Mouse (Mus musculus) heart, adult 11 months (tissue): ENCODE results near the gene Nktr.

Experiments used
- DNase-seq: peaks from one replicate; pipeline ENCODE4 v3.0.0; 2022

Gene Nktr

DNA sequence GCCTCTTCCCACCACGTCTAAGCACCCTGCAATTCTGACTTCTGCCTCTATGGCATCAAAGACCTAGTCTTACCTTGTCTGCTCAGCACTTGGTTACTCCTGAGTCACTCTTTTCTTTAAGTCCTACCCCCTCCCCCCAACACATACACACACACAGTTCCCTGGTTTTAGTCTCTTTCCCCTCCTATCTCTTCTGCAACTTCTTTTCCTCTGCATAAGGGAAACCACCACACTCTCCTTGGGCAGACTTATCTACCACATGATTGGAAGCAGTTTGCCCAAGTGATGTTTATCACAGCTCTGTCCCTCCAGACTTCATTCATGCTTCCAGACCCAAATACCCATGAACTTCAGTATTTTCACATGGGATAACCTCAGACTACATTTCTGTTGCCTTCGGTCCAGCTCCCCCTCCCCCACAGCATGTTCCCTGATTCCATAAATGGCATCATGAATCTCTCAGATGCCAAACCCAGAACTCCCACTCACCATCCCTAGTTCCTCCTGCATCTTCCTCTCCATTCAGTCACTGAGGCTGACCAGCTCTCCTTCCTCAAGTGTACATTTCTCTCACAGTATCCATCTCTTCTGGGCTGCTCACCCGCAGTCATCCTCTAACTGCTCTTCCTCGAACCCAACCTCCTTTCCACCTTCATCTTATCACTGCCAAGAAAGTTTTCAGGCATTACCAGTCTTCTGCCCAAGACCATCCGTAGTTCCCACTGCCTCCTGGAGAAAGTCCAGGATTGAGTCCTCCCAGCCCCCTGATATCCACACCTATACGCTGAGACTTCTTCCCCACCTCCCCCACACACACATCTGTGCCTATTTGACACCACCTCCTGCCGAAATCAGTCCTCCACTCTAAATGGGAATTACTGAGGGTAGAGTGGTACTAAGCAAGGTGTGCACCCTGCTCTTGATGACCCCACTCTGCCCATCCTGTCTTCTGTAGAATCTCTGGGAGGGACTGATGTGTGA, 10.2 kb upstream of the Nktr start:
- DNase-seq = peak; percentile 91

DNA sequence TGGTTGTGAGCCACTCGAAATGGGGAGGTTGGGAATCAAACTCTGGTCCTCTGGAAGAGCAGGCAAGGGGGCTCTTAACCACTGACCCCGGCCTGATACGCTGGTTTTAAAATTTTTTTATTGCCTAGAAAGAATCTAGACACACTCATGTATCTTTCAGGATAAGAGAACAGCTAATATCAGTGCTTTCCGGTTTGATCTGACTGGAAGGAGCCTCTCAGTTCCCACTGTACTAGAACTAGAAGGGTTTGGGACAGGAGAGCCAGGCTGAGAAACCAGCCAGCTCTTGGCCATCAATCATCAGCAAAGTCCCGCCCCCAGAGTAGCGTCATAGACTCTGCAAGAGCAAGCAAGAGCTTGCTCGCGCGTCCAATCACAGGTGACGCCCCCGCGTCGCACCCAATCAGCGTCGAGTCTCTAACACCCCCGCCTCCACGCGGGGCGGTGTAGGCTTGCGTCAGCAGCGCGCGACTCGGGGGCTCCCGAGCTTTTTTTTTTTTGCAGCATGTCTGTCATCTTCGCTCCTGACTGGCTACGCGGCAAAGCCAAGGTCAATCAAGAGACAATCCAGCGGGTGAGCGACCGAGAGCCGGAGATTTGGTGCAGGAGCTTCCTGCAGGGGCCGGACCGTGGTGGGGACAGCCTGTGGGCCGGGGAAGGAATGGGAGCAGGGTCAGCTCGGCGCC, 8.9 kb upstream of the Nktr start, which contains the start of gene Ss18l2:
Gene Ss18l2, plus strand, starts transcription at position 432 of the 686 bp plus-strand sequence.
- peak; percentile 100 for DNase-seq

DNA sequence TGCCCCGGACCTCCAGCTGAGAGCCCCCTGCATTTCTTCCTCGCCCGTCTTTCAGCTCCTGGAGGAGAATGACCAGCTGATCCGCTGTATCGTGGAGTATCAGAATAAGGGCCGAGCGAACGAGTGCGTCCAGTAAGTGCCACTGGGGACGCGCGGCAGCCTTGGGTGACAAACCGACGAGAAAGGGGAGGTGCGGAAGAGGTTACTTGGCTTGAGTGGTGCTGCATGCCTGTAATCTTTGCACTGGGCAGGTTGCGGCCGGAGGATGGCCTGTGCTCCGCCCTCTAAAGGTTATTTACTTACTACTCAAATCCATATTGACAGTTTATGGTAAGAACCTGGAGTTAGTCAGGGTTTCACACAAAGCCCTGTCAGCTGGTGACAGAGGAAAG, 8.4 kb upstream of the Nktr start:
- DNase-seq = no peak

DNA sequence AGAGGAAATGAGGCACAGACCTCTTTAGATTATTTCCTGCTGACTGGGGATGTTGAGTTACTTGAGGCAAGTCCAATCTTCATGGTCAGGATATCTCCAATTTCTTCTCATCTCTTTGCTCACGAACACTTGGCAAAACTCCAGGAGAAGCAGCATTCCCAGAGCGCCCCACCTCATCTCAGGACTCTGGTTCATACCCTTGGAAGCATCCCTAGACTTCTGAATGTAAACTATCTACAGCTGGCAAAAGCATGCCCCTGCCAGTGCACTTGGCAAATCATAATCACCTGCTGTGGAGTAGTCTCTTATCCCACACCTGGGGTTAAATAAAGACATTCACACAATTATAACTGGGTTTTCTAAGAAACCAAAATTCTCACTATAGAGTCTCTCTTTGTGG, 1.9 kb upstream of the Nktr start:
- DNase-seq = peak; percentile 90

DNA sequence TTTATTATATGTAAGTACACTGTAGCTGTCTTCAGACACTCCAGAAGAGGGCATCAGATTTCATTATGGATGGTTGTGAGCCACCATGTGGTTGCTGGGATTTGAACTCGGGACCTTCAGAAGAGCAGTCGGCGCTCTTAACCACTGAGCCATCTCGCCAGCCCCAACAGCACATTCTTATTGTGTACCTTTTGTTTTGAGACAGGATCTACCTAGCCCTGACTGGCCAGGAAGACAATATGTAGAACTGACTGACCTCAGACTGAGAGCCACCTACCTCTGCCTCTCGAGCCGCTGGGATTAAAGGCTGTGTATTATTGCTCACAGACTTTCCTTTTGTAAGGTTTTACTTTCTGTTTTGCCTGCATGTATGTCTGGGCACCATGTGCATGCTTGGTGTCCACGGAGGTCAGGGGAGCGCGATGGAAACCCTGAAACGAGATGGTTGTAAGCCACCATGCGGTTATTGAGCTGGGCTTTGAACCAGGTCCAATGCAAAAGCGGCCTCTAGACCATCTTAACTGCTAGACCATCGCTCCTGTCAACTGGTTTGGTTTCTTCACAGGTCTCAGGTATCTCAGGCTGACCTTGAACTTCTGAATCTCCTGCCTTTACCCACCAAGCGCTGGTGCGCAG, 781 bp upstream of the Nktr start:
- no peak for DNase-seq

GRCm38 (mm10) chr9:121719347-121720331, 670 bp downstream of the Nktr start:
- DNase-seq = peak; percentile 89

GRCm38 (mm10) chr9:121740490-121740889, 21.5 kb downstream of the Nktr start:
- no peak for DNase-seq

DNA sequence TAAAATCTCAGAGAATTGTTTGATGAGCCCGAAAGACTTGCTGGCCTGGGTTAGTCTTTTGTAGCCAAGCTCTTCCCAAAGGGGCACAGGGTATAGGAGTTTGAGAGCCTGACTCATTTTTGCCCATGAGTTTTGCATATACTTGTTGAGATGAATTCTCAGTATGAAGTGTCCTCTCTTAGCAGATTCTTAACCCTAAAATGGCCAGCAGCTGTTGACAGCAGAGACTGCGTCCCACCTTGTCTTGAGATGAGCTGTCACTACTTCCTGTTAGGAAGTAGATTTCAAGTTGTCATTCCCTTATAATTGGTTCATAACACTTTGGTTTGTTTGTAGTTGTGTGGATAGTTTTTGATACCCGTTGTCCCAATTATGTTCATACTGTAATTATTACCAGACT, 22.2 kb downstream of the Nktr start:
- DNase-seq = no peak

DNA sequence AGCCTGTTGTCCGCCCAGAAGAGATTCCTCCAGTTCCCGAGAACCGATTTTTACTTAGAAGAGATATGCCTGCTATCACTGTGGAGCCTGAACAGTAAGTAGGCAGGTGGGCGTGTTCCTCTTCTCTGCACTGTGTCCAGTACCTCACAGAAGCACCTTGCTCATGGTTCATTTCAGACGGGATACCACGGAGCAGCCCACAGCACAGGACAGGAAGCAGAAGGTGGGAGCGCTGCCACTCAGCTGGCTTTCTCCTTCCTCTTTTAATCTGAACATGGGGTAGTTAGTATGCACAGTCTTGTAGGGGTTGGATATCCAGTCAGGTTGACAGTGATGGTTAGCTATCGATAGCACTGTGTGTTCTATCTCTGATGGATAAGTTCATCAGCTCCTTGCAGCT, 25.1 kb downstream of the Nktr start:
- DNase-seq = no peak

- DNase-seq = no peak
Observed at GRCm38 (mm10) chr9:121752774-121753173, 33.8 kb downstream of the Nktr start.

DNA sequence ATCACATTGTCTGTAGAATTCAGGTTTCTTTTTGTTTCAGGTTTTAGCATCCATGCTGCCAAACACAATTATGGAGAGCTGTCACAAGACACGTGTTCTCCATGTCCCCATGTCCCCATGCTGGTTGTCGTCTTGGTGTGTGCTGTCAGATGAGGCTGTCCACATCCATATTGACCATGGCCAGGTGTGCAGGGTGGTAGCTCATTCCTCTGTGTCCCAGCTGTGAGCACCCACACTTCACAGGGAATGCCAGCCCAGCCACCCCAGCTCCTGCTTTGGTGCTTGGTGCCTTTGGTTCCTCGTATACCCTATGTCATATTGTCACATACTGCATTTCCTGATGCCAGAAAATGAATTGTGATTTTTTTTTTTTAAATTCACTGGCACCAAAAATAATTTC, 35.7 kb downstream of the Nktr start:
- peak; percentile 87 for DNase-seq

GRCm38 (mm10) chr9:121756785-121757184, 37.8 kb downstream of the Nktr start:
- DNase-seq = peak; percentile 83

- peak; percentile 89 for DNase-seq
Observed at GRCm38 (mm10) chr9:121757432-121757831, 38.5 kb downstream of the Nktr start.

- DNase-seq = peak; percentile 95
Observed at GRCm38 (mm10) chr9:121757835-121758814, 39.2 kb downstream of the Nktr start.

DNA sequence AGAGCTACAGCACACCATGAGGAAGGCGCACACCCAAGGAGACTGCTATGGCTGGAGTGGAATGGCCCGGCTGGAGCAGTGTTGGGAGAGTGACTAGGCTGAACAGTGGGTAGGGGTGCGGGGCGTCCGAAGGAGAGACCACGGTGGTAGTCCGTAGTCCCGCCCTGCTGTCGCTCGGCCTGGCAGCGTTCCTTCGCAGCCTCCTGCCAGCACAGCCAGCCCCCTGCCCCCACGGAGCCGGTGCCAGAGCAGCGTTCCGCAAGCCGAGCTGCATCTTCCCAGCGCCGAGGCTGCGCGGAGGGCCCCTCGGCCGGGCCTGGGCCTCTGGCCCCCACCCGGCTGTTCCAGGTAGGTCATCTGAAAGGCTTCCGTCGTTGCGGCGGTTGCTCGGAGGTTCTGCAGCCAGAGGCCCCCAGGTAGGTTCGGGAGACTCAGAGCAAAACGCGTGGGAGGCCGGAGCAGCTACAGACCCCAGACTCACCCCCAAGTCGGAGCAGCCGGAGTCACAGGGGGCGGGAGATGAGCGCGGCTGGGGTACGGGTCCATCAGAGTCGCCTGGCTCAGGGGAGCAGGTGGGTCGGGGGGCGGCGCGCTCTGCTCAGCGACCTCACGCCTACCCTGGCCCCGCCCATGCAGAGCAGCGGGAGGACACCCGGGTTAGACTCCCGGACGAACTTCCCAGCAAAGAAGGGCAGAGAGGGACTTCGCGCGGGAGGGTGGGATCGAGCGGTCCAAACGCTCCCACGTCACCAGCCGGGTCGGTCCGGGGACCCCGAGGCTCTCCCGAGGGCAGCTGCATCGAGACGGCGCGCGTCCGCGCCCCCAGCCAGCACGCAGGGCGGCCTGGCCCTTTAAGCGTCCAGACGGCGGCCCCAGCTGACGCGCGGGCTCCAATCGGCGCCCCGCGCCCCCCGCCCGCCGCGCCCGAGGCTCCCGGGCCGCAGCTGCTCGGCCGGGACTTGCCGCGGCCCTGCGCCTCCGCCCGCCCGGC, 40.4 kb downstream of the Nktr start, which contains the start of gene Zfp651:
Gene Zfp651, plus strand, starts transcription at position 240 of the 991 bp plus-strand sequence.
- peak; percentile 97 for DNase-seq

DNA sequence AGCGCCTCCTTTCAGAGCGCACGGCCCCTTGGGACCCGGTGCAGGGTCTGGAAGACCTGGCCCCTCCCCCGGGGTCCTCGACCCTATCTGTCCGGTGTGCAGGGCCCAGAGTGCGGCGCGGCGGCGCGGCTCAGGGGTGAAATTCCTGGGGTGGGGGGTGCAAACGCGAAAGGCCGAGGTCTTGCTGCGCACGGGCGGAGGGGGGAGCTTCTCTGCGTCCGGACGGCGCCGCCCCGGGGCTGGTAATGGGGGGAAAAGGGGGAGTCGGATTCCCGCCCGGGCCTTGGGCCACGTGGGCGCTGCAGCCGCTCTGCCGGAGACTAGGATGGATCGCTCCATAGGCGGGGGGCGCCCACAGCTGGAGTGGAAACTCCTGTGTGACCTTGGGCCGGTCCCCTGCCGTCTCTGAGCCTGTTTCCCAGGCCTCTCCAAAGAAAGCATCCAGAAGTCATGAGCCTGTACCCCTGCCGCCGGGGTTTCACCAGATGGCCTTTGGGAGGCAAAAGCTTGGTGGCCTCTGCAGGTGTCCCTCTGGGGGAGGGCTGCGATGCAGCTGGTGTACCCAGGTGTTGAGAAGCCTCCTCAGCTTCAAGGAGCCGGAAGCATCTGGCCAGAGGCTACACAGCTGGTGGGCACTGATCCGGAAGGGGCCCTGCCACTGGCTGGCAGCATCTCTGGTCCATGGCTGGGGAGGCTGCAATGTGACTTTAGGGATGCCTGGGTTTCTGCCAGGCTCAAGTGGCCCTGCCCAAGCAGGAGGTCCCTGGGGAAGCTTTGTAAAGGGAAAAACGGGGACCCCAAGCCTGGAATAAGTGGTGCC, 41.5 kb downstream of the Nktr start:
- peak; percentile 97 for DNase-seq

- DNase-seq = peak; percentile 91
Observed at GRCm38 (mm10) chr9:121761091-121761665, 42.2 kb downstream of the Nktr start.

- peak; percentile 94 for DNase-seq
Observed at GRCm38 (mm10) chr9:121761787-121762186, 42.8 kb downstream of the Nktr start.
